Mouse (Mus musculus) left cerebral cortex, postnatal 4 days (tissue): ENCODE results near the gene Psmb9. TPM values are rescaled to one million over a fixed set of nuclear protein-coding genes. Genes with fewer than 3 reads are reported as not detected.
A peak's percentile ranks its signal among the peaks of the same experiment; 100 is the strongest.

Experiments
- DNase-seq: peaks from one replicate; pipeline ENCODE4 v3.0.0-alpha.2; 2022
- intact Hi-C: fragments of 180-260 bp; cut with DNase I; formaldehyde crosslinking; loops from one replicate; pipeline ENCODE4 v1.15.1; 2025
- total RNA-seq, 2 experiments: library from RNA; stranded (reverse); gene quantifications; 2 replicates each; pipeline ENCODE4 v1.2.3; 2021

The Psmb9 gene
- total RNA-seq, 2 experiments from 2014 or later: 0.77 to 1.1 TPM

DNA sequence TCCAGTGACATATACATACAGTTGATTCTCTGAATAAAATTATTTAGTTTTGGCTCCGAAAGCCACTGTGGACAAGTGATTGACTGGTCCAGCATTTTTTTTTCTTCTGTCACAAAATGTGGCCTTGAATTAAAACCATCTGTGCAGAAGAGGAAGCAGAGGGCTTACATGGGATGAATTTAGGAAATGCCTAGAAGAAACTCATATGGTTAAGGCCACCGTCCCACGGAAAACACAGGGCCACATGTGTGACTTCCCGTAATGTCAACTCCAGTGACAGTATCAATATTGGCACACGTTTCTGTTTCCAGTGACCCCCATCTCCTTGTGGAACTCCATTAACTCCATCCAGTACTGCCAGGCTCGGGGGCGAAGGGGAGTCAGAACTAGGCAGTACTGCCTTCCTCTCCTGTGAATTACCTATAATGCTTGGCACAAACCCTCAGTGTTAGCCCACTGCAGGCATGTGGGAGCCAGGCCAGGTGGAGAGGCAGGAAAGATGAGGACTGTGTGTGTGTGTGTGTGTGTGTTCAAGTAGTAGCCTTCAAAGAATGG lies 45.0 kb downstream of the Psmb9 start:
- intact Hi-C loops: no loop called here
- no peak for DNase-seq

DNA sequence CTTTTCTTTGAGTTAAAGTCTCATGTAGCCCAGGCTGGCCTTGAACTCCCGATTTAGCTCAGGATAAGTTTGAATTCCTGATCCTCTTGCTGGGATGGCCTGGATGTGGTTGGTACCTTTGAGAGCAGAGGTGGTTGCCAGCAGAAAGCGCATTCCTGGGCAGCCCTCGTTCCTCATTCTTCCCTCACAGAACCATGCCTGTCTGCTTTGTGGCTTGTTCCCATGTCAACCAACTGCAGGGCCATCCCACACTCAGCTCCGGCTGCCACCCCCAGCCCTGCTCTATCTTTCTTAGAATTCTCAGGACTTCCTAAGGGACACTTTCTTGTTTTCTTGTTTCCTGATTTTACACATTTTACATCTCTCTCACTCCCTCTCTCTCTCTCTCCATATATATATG lies 46.1 kb downstream of the Psmb9 start:
- DNase-seq: no peak
- intact Hi-C loops: no loop called here

DNA sequence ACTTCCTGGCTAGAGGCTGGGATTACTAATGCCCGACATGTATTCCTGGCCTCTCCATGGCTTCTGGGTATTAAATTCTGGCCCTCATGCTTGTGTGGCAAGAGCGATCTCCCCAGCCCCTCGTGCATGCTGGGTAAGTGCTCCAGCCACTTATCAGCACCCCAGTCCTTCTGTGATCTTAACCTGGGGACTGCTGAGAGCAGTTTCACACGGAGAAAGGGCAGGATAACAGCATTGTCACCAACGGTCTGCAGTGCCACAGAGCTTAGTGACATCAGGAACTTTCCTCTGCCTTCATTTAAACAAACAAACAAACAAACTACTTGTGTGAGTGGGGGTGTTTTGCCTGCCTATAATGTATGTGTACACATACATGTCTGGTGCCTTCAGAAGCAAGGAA lies 47.3 kb downstream of the Psmb9 start:
- intact Hi-C loops: no loop called here
- DNase-seq: no peak

DNA sequence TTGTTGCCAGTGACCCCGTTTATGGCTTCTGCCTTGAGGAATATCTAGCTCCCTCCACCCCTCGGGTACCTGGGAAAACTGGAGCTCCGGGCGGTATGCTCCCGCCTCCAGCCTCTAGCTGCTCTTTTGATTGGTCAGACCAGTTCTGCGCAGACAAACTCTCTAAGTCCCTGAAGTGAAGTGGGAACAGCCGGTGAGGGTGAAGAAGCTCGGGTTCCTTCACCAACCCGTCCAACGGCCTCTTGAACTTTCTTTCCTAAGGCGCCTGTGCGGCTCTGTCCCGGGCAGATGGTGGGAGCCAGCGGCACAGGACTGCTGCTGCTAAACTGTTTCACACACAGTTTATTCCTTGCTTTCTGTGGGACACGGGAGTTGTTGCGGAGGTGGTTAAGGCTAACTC lies 48.1 kb downstream of the Psmb9 start:
- intact Hi-C loops: no loop called here
- DNase-seq: no peak

- intact Hi-C loops: no loop called here
- DNase-seq: no peak
Observed at GRCm38 (mm10) chr17:34138655-34139054, 48.9 kb downstream of the Psmb9 start.

- intact Hi-C loops: no loop called here
- no peak for DNase-seq
Observed at GRCm38 (mm10) chr17:34137601-34138000, 50.0 kb downstream of the Psmb9 start.

DNA sequence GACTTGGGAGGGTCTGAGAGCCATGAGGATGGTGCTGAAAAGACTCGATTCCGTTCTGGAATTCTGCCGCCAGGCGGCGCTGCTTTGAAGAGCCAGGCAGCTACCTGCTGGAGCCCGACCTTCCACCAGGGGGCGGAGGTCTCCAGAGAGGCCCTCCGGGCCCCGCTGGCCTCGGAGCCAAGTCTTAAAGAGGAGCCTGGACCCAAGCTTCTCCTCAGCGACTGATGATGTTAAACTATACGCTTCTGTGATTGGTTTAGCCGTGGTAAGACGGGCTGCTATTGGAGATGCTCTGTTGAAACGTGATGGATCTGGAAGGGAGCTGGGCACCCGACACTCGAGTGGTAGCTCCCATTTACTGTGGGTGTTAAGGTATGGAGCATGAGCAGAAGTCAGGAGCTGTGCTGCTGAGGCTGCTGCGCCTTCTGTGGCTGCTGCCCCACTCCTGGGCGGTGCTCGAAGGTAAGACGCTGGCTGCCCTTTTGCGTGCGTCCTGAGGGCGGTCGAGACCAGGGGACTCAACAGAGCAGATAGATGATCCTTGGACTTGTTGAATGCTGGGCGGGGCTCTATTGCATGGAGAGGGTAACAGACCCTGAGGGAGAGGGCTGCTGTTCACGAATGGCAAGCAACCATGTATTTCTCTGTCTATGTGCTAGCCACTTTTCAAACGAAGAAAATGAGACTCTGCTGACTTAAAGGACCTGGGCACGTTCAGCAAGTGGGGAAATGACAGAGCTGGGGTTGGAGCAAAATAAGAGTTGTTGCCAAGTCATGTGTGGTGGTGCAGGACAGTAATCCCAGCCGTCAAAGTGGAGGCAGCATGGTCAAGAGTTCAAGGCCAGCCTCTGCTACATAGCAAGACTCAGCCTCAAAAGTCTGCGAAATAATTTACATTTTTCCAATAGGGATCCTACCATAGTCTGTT lies 52.0 kb downstream of the Psmb9 start:
- intact Hi-C loops: no loop called here
- peak; percentile 98 for DNase-seq

- DNase-seq: no peak
- intact Hi-C loops: no loop called here
Observed at GRCm38 (mm10) chr17:34134451-34134850, 53.1 kb downstream of the Psmb9 start.

DNA sequence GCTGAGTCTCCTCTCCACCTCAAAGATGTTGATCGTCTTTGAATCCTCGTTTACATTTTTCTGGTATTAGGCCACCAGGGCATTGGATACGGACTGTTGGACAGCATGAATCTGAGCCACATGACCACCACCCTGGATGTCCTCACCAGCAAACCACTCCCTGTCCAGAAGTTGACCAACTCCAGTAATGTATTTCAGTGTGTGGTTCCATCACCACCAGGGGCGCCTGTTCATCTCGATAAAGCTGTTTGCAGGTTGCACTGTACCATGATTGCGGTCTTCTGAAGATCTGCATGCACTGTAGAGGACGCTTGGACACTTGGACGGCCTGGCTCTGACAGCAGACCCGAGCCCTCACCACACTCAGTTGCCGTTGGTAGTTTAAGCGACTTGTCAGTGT lies 54.3 kb downstream of the Psmb9 start:
- intact Hi-C loops: no loop called here
- no peak for DNase-seq

Other genes with a start within 250 kb of the Psmb9 start
- gene Pfdn6, start 247.4 kb downstream of the Psmb9 start, total RNA-seq: 10 to 100 TPM; 90.5 to 96.1 TPM
- gene Wdr46, start 247.1 kb downstream of the Psmb9 start, total RNA-seq: 10 to 100 TPM; 30.1 to 36.6 TPM
- gene B3galt4, start 236.3 kb downstream of the Psmb9 start, total RNA-seq: 1 to 10 TPM; 6.6 to 6.8 TPM
- 10 to 100 TPM; 72.2 to 72.6 TPM for gene Vps52, start 232.0 kb downstream of the Psmb9 start, total RNA-seq
- gene Rps18, start 231.8 kb downstream of the Psmb9 start, total RNA-seq: 100 to 1,000 TPM; 557 to 591 TPM
- gene H2-K1, start 187.4 kb downstream of the Psmb9 start, total RNA-seq: 10 to 100 TPM in 1 of 2 experiments, 1 to 10 TPM in 1; 8.2 to 13.8 TPM
- 10 to 100 TPM; 23.6 to 28.2 TPM for gene Ring1, start 163.1 kb downstream of the Psmb9 start, total RNA-seq
- 10 to 100 TPM; 41.6 to 45.2 TPM for gene H2-Ke6, start 159.7 kb downstream of the Psmb9 start, total RNA-seq
- 10 to 100 TPM; 96.3 to 98.7 TPM for gene Slc39a7, start 156.1 kb downstream of the Psmb9 start, total RNA-seq
- gene Rxrb, start 156.0 kb downstream of the Psmb9 start, total RNA-seq: 10 to 100 TPM; 80.7 to 84.9 TPM
- gene Col11a2, start 148.3 kb downstream of the Psmb9 start, total RNA-seq: 1 to 10 TPM; 6.8 to 9.8 TPM
- not detected for gene H2-Oa, start 95.4 kb downstream of the Psmb9 start, total RNA-seq
- 10 to 100 TPM; 19.5 to 20.5 TPM for gene H2-DMa, start 68.2 kb downstream of the Psmb9 start, total RNA-seq
- 100 to 1,000 TPM; 247 to 267 TPM for gene Brd2, start 65.1 kb downstream of the Psmb9 start, total RNA-seq
- gene H2-DMb2, start 44.5 kb downstream of the Psmb9 start, total RNA-seq: under 1 TPM; 0.34 to 0.40 TPM
- under 1 TPM; 0.46 to 0.97 TPM for gene H2-DMb1, start 34.7 kb downstream of the Psmb9 start, total RNA-seq
- gene Tap1, start 211 bp downstream of the Psmb9 start, total RNA-seq: 1 to 10 TPM; 2.2 to 3.6 TPM
- 1 to 10 TPM; 1.3 to 1.9 TPM for gene Psmb8, start 10.0 kb upstream of the Psmb9 start, total RNA-seq
- 1 to 10 TPM; 3.1 to 3.5 TPM for gene Tap2, start 15.8 kb upstream of the Psmb9 start, total RNA-seq
- not detected for gene H2-Ob, start 51.1 kb upstream of the Psmb9 start, total RNA-seq
- 1 to 10 TPM in 1 of 2 experiments, under 1 TPM in 1; 0.80 to 1.2 TPM for gene H2-Ab1, start 69.9 kb upstream of the Psmb9 start, total RNA-seq
- 1 to 10 TPM in 1 of 2 experiments, under 1 TPM in 1; 0.68 to 1.2 TPM for gene H2-Aa, start 100.1 kb upstream of the Psmb9 start, total RNA-seq
- gene H2-Eb1, start 118.1 kb upstream of the Psmb9 start, total RNA-seq: 1 to 10 TPM in 1 of 2 experiments, under 1 TPM in 1; 0.48 to 2.3 TPM
- not detected for gene H2-Eb2, start 137.9 kb upstream of the Psmb9 start, total RNA-seq
- under 1 TPM; 0.36 to 0.38 TPM for gene Btnl2, start 167.1 kb upstream of the Psmb9 start, total RNA-seq
- not detected for gene Btnl1, start 189.4 kb upstream of the Psmb9 start, total RNA-seq
- gene BC051142, start 211.1 kb upstream of the Psmb9 start, total RNA-seq: 10 to 100 TPM in 1 of 2 experiments, 1 to 10 TPM in 1; 8.2 to 11.1 TPM